Mouse (Mus musculus): ENCODE results near the gene Olfr732.

The Olfr732 gene

DNA sequence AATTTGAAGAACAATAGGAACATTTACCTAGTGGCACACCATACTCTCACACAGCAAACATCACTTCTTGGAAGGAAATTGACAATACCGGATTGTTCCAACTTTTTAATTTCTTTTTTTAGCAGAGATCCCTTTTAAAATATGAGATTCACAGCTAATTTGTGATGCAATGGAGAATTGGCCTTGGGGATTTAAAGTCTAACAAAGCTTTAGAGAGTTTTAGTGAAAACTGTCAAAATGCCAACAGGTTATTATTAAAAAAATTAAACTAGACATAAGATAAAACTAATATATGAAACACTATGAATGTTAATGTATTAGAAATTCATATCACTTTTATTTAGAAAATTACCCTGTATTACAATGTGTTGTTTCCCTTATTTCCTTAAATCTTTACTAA is at the start of gene Olfr732:
TSS of gene Olfr732 (minus strand) at position 101 of the 400 bp plus-strand sequence.
- DNase-seq: no peak

- no peak for DNase-seq
These were observed 42.7 kb upstream of the Olfr732 start, which contains the start of gene Olfr734 for GRCm38 (mm10) chr14:50326661-50327060. Gene Olfr734 (minus strand): TSS chr14:50326761.

GRCm38 (mm10) chr14:50301422-50301821 is 17.4 kb upstream of the Olfr732 start, which contains the start of gene Olfr733:
Gene Olfr733 (minus strand): TSS chr14:50301522.
- no peak for DNase-seq

DNA sequence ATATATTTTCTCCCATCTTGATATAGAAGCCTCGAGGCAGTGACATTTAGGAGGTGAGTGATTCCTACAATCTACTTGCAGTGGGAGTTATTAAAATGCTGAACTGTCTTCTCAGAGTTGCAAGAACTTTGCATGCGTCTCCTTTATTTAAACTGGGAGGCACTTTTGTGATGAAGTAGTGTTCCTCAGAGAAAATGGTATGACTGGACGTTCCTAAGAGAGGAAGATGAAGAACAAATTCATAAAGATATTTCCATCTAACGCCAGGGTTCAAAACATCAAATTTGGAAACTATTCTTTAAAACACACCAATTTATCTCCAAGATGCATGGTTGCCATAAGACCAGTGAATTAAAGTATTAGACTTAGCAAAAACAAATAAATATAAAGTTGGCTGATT is 42.2 kb downstream of the Olfr732 start, which contains the start of gene Olfr731:
TSS of gene Olfr731 (minus strand) at position 101 of the 400 bp plus-strand sequence.
- no peak for DNase-seq

Measured in right cerebral cortex, postnatal 25 days (tissue).